Mouse (Mus musculus): ENCODE data around the gene Fgfr2.

DNA sequence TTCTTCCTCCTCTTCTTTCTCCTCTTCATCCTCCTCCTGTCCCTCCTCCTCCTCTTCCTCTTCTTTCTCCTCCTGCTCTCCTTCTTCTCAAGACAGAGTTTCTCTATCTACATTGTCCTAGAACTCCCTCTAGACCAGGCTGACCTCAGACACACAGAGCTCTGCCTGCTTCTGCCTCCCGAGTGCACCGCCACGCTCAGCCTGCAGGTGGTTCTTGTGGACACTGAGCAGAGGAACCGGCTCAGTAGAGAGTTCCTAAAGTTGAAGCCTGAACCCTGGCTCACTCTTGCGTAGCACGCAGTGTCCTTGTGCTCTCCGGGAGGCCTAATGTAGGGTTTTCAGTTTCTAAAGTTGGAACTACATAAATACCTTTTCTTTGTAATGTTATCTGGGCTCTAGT lies 418.0 kb downstream of the Fgfr2 start:
- TF ChIP-seq POLR2A (IDR thresholded peaks at IDR 0.05; ENCODE audit: borderline replicate concordance, extremely low read depth, insufficient read depth, insufficient read length, poor library complexity, severe bottlenecking) (no peak), CTCF (IDR thresholded peaks at IDR 0.05; ENCODE audit: borderline replicate concordance, extremely low read depth, insufficient read depth, insufficient read length) (peak; percentile 18; the same call in 1 of the 2 replicates)

Data from brain, embryonic 14.5 days (tissue).